Comparison of ENCODE assay signal across 18 mouse cellular contexts in the genomic region with DNA sequence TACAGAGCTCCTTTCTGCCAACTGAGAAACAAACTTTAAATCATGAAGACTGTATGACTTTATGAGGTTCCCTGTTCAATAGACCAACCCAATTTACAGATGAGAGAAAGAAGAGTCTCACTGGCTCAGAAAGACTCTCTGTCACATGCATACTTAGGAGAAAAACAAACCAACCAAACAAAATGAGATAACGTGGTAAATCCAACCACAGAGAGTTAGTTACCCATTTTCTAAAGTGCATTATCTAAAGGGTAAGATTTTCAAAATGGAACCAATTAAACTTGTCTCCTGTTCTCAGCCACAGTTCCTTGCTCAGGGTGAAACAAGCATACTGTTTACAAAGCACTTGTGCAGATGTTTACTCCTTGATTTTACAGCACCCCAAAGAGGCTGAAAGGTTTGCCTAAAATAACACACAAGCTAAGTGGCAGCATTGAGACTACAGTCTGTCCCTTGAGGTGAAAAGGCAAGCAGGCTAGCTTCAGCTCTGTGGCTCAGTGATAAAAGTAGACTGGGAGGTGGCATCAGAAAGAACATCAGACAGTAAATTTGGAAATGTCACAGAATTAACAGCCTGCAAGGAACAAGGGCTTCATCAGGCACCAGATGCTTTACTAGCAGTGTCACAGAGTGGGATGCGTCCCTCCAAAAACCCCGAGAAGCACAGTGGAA.
"Had no signal": no experiment of that assay in that cellular context is flagged by ENCODE, and none has a peak within 500 bp of the region (broad histone marks: within the 10 kb centered on the region; RNA-seq: fewer than 3 reads in every experiment).

No protein-coding gene starts in this region.

- H3K9me3 ChIP-seq: intestine, embryonic 15.5 days; megakaryocyte, embryonic 14.5 days; stomach, embryonic 15.5 days had no signal

- H3K9ac ChIP-seq: intestine, embryonic 15.5 days; liver, embryonic 14.5 days; liver, postnatal 0 days; lung, embryonic 14.5 days; stomach, embryonic 15.5 days had no signal

- H3K27me3 ChIP-seq: intestine, embryonic 15.5 days; megakaryocyte, embryonic 14.5 days; stomach, embryonic 15.5 days had no signal

- H3K4me1 ChIP-seq: intestine, embryonic 15.5 days; stomach, embryonic 15.5 days had no signal

- H3K27ac ChIP-seq: intestine, embryonic 15.5 days; left cerebral cortex, adult 2 months; liver, embryonic 14.5 days; macrophage; stomach, embryonic 15.5 days had no signal

- H3K4me3 ChIP-seq: intestine, embryonic 15.5 days; left cerebral cortex, adult 2 months; megakaryocyte, embryonic 14.5 days; stomach, embryonic 15.5 days had no signal

- ATAC-seq: intestine, embryonic 15.5 days; liver, postnatal 0 days; lung, postnatal 0 days had no signal

- H3K4me2 ChIP-seq: intestine, embryonic 15.5 days; lung, embryonic 14.5 days; midbrain, embryonic 11.5 days; stomach, embryonic 15.5 days had no signal

- H3K36me3 ChIP-seq: intestine, embryonic 15.5 days; stomach, embryonic 15.5 days had no signal

- DNase-seq: kidney, adult 11 months; kidney, postnatal 10 days; layer of hippocampus, postnatal 36 days; liver, postnatal 0 days; lung, embryonic 14.5 days; midbrain, embryonic 14.5 days; right cerebral cortex, adult 18-20 months; right cerebral cortex, postnatal 14 days; right cerebral cortex, postnatal 4 days; thymus, postnatal 36 days had no signal
